Mouse (Mus musculus) frontal cortex, postnatal 14 days (tissue): ENCODE results near the gene Rbm39.
A peak's percentile ranks its signal among the peaks of the same experiment; 100 is the strongest.

Experiments
- DNase-seq, 2 experiments: peaks; one replicate each; pipeline ENCODE4 v3.0.0; 2022; ENCODE audit warnings: low spot score in 2 of 2

The Rbm39 gene

DNA sequence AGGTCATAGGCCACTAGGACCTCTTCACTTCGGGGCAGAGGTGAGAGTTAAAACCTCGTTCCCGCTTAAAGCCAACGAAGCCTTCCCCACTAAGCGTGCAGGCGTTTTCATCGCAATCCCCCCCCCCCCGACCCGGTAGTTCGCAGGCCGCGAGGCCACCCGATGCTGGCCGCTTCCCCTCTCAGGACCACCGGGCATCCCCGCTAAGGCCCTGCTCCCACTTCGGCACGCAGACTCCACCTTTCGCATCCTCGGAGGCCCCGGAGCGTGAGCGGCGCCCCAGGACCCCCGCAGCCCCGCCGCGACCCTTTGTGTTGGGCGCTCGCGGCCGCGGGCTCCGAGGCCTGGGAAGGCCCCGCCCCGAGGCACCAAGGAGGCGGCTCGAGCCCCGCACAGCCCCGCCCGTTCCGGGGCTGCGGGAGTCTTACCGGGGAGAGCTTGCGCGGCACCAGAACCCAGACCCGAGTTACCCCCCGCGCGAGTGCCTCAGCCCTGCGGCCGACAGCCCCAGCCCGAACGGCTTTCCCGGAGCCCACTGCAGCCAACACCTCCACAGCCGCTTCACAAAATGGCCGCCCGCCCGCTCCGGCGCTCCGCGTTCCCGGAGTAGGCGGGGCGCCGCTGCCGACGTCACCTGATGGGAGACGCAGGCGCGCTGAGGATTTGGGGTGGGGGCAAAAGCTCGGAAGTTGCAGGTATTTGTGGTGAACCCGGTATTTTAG lies 68.5 kb downstream of the Rbm39 start, which contains the start of the genes Cpne1 and Rbm12:
Gene Cpne1, minus strand, starts transcription at position 608 of the 722 bp plus-strand sequence.
Gene Rbm12, minus strand, starts transcription at position 621 of the 722 bp plus-strand sequence.
- peak; percentile 77 to 88 for DNase-seq

DNA sequence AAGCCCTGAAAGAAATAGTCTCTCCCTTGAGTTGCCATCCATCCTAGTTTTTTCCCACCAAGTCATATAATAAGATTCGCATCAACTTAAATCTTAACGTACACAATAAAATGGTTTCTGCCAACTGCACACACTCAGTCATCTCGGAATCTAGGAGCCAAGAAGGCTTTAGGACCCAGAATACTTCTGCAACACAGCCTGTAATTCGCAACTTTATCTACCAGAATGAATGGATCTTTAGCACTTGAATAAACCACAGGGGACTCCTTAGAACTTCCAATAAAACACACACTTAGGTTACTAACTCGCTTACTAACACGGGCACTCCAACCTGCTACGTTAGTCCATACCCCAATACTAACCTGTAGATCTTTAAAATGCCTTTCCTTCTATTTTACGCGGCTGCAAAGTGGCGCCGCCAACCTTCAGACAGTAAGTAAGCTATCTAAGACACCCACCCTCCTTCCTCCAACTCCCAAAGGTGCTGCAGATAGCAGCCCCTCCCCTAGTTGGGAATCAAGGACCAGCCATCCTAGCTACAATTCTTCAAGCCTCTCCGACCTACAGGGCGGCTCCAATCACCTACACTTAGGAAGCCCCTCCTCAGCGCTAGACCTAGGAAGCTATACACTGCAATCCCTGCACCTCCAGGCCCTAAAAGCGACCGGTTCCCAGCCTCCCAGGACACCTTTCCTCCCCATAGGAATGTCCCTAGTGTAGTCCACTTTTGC lies 69.2 kb downstream of the Rbm39 start:
- DNase-seq, result peak in 1 of 2 experiments; percentile 14
